Mouse (Mus musculus): Measurements from ENCODE around the gene S100a4. TPM values are rescaled to one million over a fixed set of nuclear protein-coding genes. Genes with fewer than 3 reads are reported as not detected.
A peak's percentile ranks its signal among the peaks of the same experiment; 100 is the strongest.

Gene S100a4
- polyA plus RNA-seq, 1 experiment from 2014 or later, result 1.6 TPM

DNA sequence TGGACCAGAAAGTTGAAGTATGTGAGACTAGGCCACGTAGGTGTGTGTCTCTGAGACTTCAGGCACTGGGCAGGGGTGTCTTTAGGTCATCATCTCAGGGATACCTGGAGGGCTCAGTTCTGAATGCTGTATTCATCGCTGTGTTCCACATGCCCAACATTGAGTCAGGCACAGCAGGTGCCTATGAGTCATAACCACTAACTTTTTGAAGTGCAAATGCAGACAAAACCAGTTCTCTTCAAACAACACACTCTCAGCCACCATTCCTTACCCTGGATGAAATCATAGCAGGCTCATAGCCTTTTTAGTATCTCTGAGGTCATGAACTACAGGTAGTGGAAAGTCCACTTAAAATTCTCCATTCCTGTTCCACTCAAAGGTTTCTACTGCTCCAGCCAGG is 25.7 kb downstream of the S100a4 start:
- Histone ChIP-seq H3K4me1 (peaks cover 10% of the 10 kb centered on the region), H3K27me3 (no peaks in the 10 kb centered on the region), H3K36me3 (replicated peaks) (no peaks in the 10 kb centered on the region), H3K9ac (no peak overlapping the region), H3K27ac (no peak overlapping the region), H3K9me3 (no peaks in the 10 kb centered on the region), H3K4me2 (no peak overlapping the region), H3K4me3 (replicated peaks) (no peak overlapping the region)
- 80% methylated on average over 2 of the region's 2 CpGs for WGBS
- ATAC-seq (ENCODE audit: low FRiP score), result no peak

DNA sequence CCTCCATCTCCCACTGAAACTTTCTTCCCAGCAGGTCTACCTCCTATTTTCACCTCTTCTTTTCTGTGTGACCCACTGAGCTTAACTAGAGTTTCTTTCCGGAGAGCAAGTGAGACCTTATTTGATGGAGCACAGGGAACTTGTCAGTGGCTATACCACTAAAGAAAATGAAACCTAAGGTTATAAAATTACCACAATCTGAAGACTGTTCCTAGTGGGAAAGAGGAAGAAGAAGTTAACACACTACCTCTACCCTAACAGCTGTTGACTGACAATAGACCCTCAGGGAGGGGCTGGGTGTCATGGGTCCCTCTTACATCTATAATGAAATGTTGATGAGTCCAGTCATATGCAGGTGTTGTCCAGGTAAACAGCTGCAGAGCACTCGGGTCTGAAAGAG is 28.4 kb downstream of the S100a4 start:
- Histone ChIP-seq H3K4me1 (no peaks in the 10 kb centered on the region), H3K36me3 (replicated peaks) (no peaks in the 10 kb centered on the region), H3K27ac (no peak overlapping the region), H3K4me3 (replicated peaks) (no peak overlapping the region), H3K4me2 (no peak overlapping the region), H3K9ac (no peak overlapping the region), H3K9me3 (no peaks in the 10 kb centered on the region), H3K27me3 (no peaks in the 10 kb centered on the region; the same call in 1 of the 2 replicates)
- no peak for ATAC-seq (ENCODE audit: low FRiP score)
- WGBS, result 82% methylated on average over 2 of the region's 2 CpGs

DNA sequence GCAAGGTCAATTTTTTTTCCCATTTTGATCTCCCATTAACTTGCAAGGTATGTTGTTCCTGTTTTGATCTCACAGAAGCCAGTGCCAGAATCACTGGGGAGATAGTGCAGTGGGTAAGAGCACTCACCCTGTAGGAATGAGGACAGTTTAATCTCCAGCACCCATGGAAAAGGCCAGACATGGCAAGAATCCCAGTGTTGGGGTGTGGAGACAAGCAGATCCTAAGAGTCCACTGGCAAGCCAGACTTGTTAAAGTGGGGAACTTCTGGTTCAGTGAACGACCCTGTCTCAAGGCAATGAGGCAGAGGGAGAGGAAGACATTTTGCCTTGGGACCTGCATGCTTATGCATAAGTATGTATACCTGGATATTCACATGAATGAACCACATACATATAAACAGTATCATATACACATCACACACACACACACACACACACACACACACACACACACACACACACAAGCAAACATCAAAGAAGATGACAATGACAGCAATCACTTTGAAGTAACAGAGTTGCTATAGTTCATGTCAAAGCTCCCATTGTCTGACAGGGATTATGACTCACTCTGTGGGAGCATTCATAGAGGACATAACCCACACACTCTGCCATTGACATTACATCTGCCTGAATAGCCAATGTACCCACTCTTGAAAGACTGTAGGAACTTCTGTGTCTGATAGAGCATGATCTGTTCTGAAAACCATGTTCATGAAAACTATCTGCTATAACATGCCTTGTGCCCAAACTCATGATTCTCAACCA is 35.1 kb downstream of the S100a4 start:
- no peaks in the 10 kb centered on the region for H3K36me3 ChIP-seq (replicated peaks)
- H3K9me3 ChIP-seq, result no peaks in the 10 kb centered on the region
- no peak overlapping the region for H3K9ac ChIP-seq
- no peaks in the 10 kb centered on the region; the same call in 1 of the 2 replicates for H3K27me3 ChIP-seq
- 77% methylated on average over 1 of the region's 1 CpGs for WGBS
- H3K4me2 ChIP-seq, result no peak overlapping the region
- ATAC-seq (ENCODE audit: low FRiP score), result no peak
- H3K4me3 ChIP-seq (replicated peaks), result no peak overlapping the region
- H3K4me1 ChIP-seq, result no peaks in the 10 kb centered on the region
- no peak overlapping the region for H3K27ac ChIP-seq

GRCm38 (mm10) chr3:90639511-90640154 is 36.1 kb downstream of the S100a4 start:
- Histone ChIP-seq H3K4me1 (no peaks in the 10 kb centered on the region), H3K27ac (no peak overlapping the region), H3K4me2 (no peak overlapping the region), H3K9ac (no peak overlapping the region), H3K9me3 (no peaks in the 10 kb centered on the region), H3K4me3 (replicated peaks) (no peak overlapping the region), H3K36me3 (replicated peaks) (no peaks in the 10 kb centered on the region), H3K27me3 (no peaks in the 10 kb centered on the region; the same call in 1 of the 2 replicates)
- no peak for ATAC-seq (ENCODE audit: low FRiP score)
- whole genome bisulfite sequencing, result 54% methylated on average over 7 of the region's 7 CpGs

GRCm38 (mm10) chr3:90640981-90641380 is 37.4 kb downstream of the S100a4 start:
- no peak overlapping the region for H3K27ac ChIP-seq
- WGBS, result 86% methylated on average over 7 of the region's 7 CpGs
- H3K36me3 ChIP-seq (replicated peaks), result no peaks in the 10 kb centered on the region
- no peak overlapping the region for H3K4me2 ChIP-seq
- no peaks in the 10 kb centered on the region for H3K4me1 ChIP-seq
- H3K27me3 ChIP-seq, result no peaks in the 10 kb centered on the region
- no peak overlapping the region for H3K4me3 ChIP-seq (replicated peaks)
- H3K9ac ChIP-seq, result no peak overlapping the region
- no peak for ATAC-seq (ENCODE audit: low FRiP score)
- no peaks in the 10 kb centered on the region for H3K9me3 ChIP-seq

- no peaks in the 10 kb centered on the region for H3K9me3 ChIP-seq
- H3K4me3 ChIP-seq (replicated peaks), result no peak overlapping the region
- WGBS, result 49% methylated on average over 3 of the region's 3 CpGs
- no peaks in the 10 kb centered on the region for H3K27me3 ChIP-seq
- H3K9ac ChIP-seq, result no peak overlapping the region
- H3K27ac ChIP-seq, result no peak overlapping the region
- no peak for ATAC-seq (ENCODE audit: low FRiP score)
- no peak overlapping the region for H3K4me2 ChIP-seq
- H3K4me1 ChIP-seq, result no peaks in the 10 kb centered on the region
- no peaks in the 10 kb centered on the region for H3K36me3 ChIP-seq (replicated peaks)
Observed at GRCm38 (mm10) chr3:90644220-90644619, 40.6 kb downstream of the S100a4 start.

DNA sequence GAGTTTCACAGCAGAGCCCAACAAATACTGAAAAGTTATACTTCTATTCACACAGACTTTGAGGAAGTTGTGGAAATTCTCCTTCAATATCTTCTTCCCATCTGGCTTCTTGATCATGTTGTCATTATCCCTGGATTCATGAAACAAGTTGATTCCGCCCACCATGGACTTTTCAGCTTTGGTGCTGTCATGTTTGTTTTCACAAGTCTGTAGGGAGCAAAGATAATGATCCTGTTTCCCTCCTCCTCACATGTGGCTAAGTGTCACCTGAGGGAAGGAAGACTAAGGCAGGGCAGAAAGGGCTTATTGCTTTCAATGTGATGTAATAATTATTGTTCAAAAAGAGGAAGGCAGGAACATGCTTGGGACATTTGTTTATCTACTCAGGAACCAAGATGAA is 43.7 kb downstream of the S100a4 start:
- no peak for ATAC-seq (ENCODE audit: low FRiP score)
- H3K27ac ChIP-seq, result no peak overlapping the region
- no peaks in the 10 kb centered on the region for H3K36me3 ChIP-seq (replicated peaks)
- no peak overlapping the region for H3K4me2 ChIP-seq
- no peaks in the 10 kb centered on the region for H3K9me3 ChIP-seq
- H3K4me1 ChIP-seq, result no peaks in the 10 kb centered on the region
- 93% methylated on average over 1 of the region's 1 CpGs for WGBS
- no peak overlapping the region for H3K4me3 ChIP-seq (replicated peaks)
- no peak overlapping the region for H3K9ac ChIP-seq
- peaks cover 4% of the 10 kb centered on the region; the same call in 1 of the 2 replicates for H3K27me3 ChIP-seq

GRCm38 (mm10) chr3:90648981-90649380 is 45.4 kb downstream of the S100a4 start:
- ATAC-seq (ENCODE audit: low FRiP score), result no peak

GRCm38 (mm10) chr3:90649832-90650231 is 46.3 kb downstream of the S100a4 start:
- Histone ChIP-seq H3K27ac (no peak overlapping the region), H3K4me3 (replicated peaks) (no peak overlapping the region), H3K9ac (no peak overlapping the region), H3K27me3 (peaks cover 4% of the 10 kb centered on the region; the same call in 1 of the 2 replicates), H3K4me2 (no peak overlapping the region), H3K9me3 (no peaks in the 10 kb centered on the region), H3K4me1 (no peaks in the 10 kb centered on the region), H3K36me3 (replicated peaks) (no peaks in the 10 kb centered on the region)
- WGBS, result 94% methylated on average over 2 of the region's 2 CpGs
- no peak for ATAC-seq (ENCODE audit: low FRiP score)

More at GRCm38 (mm10) chr3:90648981-90649380, 45.4 kb downstream of the S100a4 start:
- H3K9me3 ChIP-seq, result no peaks in the 10 kb centered on the region
- no peak overlapping the region for H3K9ac ChIP-seq
- no peak overlapping the region for H3K4me3 ChIP-seq (replicated peaks)
- no peaks in the 10 kb centered on the region for H3K4me1 ChIP-seq
- H3K36me3 ChIP-seq (replicated peaks), result no peaks in the 10 kb centered on the region
- H3K27ac ChIP-seq, result no peak overlapping the region
- peaks cover 4% of the 10 kb centered on the region; the same call in 1 of the 2 replicates for H3K27me3 ChIP-seq
- no peak overlapping the region for H3K4me2 ChIP-seq

DNA sequence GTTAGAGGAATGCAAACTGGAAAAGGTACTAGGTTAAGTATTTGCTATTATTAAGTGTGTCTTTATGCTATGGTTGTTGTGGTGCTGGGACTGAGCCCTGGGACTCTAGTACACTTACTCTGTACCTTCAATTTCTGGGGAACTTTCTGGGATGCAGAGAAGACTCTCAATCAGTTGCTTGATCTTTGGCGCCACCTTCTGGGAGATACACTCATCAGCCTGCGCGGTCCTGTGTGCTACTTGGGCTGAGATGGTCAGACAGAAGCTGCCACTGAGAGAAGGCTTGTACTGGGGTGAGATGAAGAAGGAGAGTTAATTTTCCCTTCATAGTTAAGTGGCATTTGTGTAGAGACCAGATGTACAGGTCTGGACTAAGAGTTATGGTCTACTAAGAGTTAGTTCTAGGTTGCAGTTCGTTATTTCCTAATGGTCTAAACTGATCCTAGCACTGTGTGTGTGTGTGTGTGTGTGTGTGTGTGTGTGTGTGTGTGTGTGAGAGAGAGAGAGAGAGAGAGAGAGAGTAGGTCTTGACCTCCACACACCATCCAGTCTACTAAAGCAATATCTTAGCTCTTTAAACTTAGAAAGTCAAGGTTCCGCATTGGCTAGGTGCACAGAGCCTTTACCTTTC is 49.4 kb downstream of the S100a4 start:
- H3K9me3 ChIP-seq, result no peaks in the 10 kb centered on the region
- no peak overlapping the region for H3K27ac ChIP-seq
- ATAC-seq (ENCODE audit: low FRiP score), result peak; percentile 86
- H3K36me3 ChIP-seq (replicated peaks), result no peaks in the 10 kb centered on the region
- WGBS, result 40% methylated on average over 5 of the region's 5 CpGs
- no peak overlapping the region for H3K9ac ChIP-seq
- H3K4me1 ChIP-seq, result no peaks in the 10 kb centered on the region
- no peak overlapping the region for H3K4me2 ChIP-seq
- H3K4me3 ChIP-seq (replicated peaks), result no peak overlapping the region
- peaks cover 4% of the 10 kb centered on the region; the same call in 1 of the 2 replicates for H3K27me3 ChIP-seq

GRCm38 (mm10) chr3:90653717-90654116 is 50.1 kb downstream of the S100a4 start, which contains the start of gene S100a7a:
TSS of gene S100a7a (plus strand) at chr3:90654017.
- Histone ChIP-seq H3K4me3 (replicated peaks) (no peak within 1 kb of the TSS), H3K4me1 (no peaks in the 10 kb centered on the region), H3K27ac (no peak within 1 kb of the TSS), H3K9me3 (no peaks in the 10 kb centered on the region), H3K27me3 (peaks cover 4% of the 10 kb centered on the region; the same call in 1 of the 2 replicates), H3K9ac (no peak within 1 kb of the TSS), H3K36me3 (replicated peaks) (no peaks in the 10 kb centered on the region), H3K4me2 (no peak within 1 kb of the TSS)
- ATAC-seq (ENCODE audit: low FRiP score), result no peak
